Mouse (Mus musculus) large intestine, adult 2 months (tissue): ENCODE measurements around the gene Acpp. TPM values are rescaled to one million over a fixed set of nuclear protein-coding genes. Genes with fewer than 3 reads are reported as not detected.
"Not testable (repeated sequence)": the region's sequence is repeated elsewhere in the genome, so short reads cannot be mapped to it uniquely, and the experiment has no call there.

Experiments used
- DNase-seq: peaks from one replicate; pipeline ENCODE4 v3.0.0-alpha.2; 2012; ENCODE audit warnings: low read depth, low spot score
- WGBS: fragments of 180-500 bp; shearing (Covaris S2); methylation state at CpG from one replicate; pipeline ENCODE4 v1.1.7; 2018; 5-methylcytosine and 5-hydroxymethylcytosine counted together
- polyA plus RNA-seq: library from polyadenylated mRNA; depleted of rRNA; stranded (reverse); fragments of >200 nt; gene quantifications from 2 replicates; pipeline ENCODE4 v1.2.3, GENCODE M21; 2012; rRNA removed

Acpp gene
- 5.5 and 9.0 TPM in 2 replicates for polyA plus RNA-seq

GRCm38 (mm10) chr9:104337183-104337931 is at the start of gene Acpp:
Acpp (minus strand) TSS chr9:104337748.
- DNase-seq: no peak
- 8% methylated on average over 18 of the region's 18 CpGs for WGBS

DNA sequence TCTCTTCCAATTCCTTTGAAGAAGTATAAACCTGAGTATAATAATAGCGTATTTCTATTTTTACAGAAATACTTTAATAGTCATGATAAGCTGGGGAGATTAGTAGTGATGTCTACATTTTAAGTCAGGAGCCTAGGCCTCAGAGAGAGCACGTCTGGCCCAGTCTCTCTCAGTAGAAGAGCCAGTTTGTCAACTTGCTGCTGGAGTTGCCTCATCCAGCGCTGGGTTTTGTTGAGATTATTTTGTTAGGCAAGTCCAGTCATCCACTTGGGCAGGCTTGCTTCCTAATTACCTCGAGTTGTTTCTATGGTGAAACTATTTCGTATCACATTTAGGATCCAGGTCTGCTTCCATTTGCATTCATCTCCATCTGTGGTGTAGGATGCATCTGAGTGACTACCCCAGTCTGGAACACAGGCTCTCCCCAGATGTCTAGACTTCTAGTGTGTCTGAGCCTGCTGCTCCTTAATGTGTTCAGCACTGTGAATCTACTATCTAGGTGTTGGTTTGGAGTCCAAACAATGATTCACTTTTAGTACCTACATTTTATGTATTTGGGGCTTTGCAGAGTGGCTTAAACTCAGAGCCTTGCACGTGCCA is 45.1 kb upstream of the Acpp start:
- WGBS: 72% methylated on average over 6 of the region's 6 CpGs
- DNase-seq: no peak

DNA sequence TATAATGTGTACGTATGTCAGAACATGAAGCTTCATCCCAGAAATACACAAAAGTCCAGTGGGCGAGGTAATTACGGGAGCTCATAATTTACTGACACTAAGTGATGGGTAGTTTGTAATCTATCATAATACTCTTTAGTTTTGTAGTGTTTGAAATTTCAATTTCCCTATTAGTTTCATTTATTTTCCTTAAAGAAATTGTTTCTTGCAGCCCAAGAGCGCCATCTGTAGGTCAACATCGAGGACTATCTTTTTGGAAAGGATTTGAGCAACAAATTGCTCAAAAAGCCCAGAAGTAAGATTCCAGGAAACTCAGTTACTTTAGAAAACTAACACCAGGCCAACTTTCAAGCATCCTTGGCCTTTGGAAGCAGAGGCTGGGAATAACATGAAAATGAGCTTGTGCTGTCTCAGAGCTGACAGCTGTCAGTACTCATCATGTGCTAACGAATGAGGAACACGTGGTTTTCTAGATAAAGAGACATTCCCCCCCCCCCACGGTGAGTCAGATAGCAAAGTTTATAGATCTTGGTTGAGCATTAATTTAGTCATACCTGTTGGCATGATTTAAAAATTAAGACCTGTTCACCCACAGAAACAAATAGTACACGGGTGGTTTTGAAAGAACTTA is 42.1 kb upstream of the Acpp start:
- DNase-seq: no peak
- WGBS: 45% methylated on average over 9 of the region's 9 CpGs

DNA sequence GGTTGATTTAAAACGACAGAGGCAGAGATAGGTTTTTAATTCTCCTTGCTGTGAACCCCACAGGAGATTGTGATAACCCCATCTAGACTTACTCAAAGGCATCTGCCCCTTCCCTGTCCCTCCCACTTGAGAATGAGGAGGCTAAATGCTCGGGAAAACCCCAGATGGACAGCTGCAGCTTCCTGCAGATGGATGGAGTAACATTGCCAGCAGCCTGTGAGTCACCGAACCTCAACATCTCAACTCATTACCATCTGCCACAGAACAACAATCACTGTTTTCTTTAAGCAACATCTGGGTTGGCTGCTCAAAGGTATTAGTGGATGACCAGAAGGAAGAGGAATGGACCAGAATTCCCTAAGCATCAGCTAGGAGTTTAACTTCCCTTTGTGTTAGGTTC is 38.0 kb upstream of the Acpp start:
- no peak for DNase-seq
- 14% methylated on average over 3 of the region's 3 CpGs for WGBS

GRCm38 (mm10) chr9:104373253-104373652 is 35.7 kb upstream of the Acpp start:
- DNase-seq: peak; percentile 46
- 19% methylated on average over 6 of the region's 6 CpGs for WGBS

DNA sequence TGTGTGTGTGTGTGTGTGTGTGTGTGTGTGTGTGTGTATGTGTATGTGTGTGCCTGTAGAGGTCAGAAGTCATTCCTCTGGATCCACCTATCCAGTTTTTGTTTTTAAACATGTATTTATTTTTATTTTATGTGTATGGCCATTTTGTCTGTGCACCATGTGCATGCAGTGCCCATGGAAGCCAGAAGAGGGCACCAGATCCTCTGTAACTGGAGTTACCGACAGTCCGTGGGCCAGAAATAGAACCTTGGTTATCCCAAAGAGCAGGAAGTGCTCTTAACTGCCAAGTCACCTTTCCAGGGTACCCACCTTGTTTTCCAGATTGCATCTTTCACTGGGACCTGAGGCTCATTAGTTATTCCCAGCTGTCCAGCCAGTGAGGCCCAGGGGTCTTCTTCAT is 29.4 kb upstream of the Acpp start:
- 81% methylated on average over 2 of the region's 2 CpGs for WGBS
- DNase-seq: no peak

DNA sequence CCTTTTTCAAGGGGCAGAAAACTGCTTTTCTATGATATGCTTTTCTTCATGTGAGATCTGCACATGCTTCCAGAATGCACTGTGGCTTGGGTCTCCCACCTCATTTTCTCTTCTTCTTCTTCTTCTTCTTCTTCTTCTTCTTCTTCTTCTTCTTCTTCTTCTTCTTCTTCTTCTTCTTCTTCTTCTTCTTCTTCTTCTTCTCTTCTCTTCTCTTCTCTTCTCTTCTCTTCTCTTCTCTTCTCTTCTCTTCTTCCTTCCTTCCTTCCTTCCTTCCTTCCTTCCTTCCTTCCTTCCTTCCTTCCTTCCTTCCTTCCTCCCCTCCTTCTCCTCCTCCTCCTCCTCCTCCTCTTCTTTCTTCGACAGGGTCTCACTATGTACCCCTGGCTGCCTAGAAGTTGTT is 24.4 kb upstream of the Acpp start:
- DNase-seq: not testable (repeated sequence)
- 64% methylated on average over 1 of the region's 1 CpGs for WGBS

GRCm38 (mm10) chr9:104361073-104361891 is 23.7 kb upstream of the Acpp start:
- no peak for DNase-seq
- WGBS: 25% methylated on average over 17 of the region's 17 CpGs

DNA sequence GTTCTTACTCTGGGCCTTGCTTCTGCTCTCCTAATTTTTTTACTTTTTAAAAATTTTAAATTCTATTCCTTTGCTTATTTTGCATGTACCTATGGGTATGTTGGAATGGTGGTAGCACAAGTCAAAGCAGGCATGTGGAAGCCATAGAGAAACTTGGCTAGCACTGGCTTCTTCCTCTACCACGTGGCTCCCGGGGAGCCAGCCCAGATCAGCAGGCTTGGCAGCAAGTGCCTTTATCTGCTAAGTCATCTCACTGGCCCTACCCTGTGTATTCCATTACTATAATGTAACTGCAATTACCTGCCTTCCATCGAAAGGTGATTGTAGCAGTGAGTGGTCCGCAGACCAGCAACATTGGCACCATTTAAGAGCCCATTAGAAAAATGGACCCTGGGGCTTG is 22.8 kb upstream of the Acpp start:
- WGBS: 48% methylated on average over 4 of the region's 4 CpGs
- DNase-seq: no peak

DNA sequence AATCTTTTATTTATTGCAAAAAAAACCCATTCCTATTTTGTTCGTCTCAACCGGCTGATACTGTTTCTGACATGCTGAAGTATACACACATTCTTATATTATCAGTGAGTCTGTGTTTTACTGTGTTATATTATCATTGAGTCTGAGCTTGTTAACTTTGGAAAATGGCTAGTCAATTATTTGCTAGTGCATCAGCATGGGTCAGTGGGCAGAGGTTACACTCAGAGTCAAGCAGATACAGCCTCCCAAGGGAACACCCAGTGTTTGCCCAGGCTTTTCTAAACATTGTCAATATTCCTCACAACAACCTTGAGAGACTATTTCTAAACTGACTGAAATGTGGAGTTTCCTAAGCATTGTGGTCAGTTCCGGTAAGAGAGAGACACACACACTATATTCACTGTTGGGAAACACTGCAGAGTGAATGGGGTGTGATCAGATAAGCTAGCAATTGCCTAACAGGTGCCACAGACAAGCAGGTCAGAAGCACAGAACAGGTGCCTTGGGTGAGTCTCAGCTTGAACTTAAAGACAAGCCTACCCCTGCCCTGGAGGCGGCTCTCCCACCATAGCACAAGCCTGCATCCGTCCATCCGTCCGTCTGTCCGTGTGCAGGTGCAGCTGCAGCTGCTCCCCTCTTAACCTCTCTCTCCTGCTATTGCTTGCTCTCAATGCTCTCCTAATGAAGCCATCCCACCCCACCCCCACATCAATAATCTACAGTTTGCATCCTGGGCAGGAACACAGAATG is 18.1 kb upstream of the Acpp start:
- DNase-seq: no peak
- WGBS: 26% methylated on average over 8 of the region's 8 CpGs

DNA sequence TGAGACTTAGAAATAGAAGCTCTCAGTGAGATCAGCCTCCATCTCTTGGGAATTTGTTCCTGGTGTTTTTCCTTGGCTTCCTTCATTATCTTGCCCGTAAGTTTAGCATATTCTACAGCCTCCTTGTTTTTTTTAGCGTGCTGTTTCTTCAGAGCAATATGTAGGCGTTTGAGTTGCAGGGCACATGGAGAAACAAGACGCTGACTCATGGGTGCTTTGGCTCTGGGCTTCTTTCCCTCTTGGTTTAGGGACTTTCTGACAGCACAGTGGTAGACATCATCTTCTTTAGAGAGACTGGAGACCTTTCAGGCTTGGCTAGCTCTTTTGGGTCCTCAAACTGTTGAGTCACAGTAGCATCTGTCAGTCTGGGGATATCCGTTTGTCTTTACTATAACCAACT is 6.6 kb upstream of the Acpp start:
- WGBS: 83% methylated on average over 5 of the region's 5 CpGs
- DNase-seq: no peak

DNA sequence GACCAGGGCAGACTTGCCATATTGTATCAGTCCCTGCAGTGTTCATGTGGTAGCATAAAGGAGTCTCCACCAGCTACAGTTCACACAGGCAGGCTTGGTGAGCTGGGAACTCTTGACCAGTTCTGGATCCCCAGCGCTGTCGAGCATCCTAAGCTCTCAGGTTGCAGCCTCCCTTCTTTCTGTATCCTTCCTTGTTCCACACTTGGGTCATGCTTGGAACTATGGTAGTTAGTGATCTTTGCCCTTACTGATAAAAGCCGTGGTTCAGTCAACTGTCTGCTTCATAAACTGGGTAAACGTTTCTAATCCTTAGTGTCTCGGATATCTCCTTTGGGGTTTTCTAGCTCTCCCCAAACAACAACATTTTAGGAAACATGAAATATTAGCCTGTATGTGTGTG is 1.9 kb upstream of the Acpp start:
- no peak for DNase-seq
- WGBS: 26% methylated on average over 5 of the region's 5 CpGs

- WGBS: 55% methylated on average over 18 of the region's 18 CpGs
- no peak for DNase-seq
Observed at GRCm38 (mm10) chr9:104338489-104339427, 1.2 kb upstream of the Acpp start.

DNA sequence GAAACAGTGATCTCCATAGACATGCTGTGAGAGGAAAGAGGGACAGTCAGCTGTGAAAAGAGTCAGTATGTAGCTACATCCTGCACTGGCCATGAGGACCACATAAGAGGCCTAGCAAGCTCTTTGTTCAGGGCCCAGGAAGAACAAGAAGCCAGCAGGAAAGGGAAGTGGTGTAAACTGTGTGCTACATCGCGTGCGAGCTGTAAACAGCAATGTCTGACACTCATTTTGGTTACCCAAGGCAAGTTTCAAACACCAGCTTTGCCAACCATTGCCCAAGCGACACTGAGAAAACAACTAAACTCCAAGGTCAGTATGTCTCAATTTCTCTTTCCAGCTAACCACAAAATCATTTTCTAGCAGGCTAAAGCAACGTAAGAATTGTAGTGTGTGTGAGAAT is 6.2 kb downstream of the Acpp start:
- WGBS: 88% methylated on average over 5 of the region's 5 CpGs
- no peak for DNase-seq

- WGBS: 56% methylated on average over 4 of the region's 4 CpGs
- no peak for DNase-seq
Observed at GRCm38 (mm10) chr9:104328655-104329054, 8.9 kb downstream of the Acpp start.

DNA sequence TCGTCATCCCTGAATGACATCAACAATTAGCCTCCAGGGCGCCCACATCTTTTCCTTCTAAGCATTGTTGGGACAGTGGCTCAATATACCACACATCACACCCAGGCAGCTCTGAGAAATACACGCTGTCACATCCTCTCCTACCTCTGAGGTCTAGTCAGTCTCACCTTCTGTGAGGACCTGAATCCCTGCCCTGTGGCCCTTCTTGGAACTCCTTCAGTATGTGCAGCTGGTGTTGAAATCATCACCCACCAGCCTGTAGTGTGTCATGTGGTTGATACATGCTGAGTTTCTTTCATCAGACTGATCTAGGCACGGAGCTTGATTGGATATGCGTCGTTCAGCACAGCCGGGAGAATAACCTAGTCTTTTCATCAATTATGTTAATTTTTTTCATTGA is 16.0 kb downstream of the Acpp start:
- 66% methylated on average over 7 of the region's 7 CpGs for WGBS
- no peak for DNase-seq

- WGBS: 90% methylated on average over 11 of the region's 11 CpGs
- no peak for DNase-seq
Observed at GRCm38 (mm10) chr9:104316351-104316750, 21.2 kb downstream of the Acpp start.

GRCm38 (mm10) chr9:104315499-104315898 is 22.0 kb downstream of the Acpp start:
- WGBS: 15% methylated on average over 10 of the region's 10 CpGs
- DNase-seq: no peak
